Mouse (Mus musculus) right cerebral cortex, postnatal 10 days (tissue): ENCODE measurements around the gene Chrm2.

ENCODE experiments used
- DNase-seq, 2 experiments: peaks; one replicate each; pipeline ENCODE4 v3.0.0; 2021; ENCODE audit warnings: low spot score in 2 of 2

The Chrm2 gene

GRCm38 (mm10) chr6:36387612-36388400 is at the start of gene Chrm2:
TSS of gene Chrm2 (plus strand) at chr6:36388084.
- DNase-seq: peak; percentile 57 to 75

GRCm38 (mm10) chr6:36373983-36374382 is 13.9 kb upstream of the Chrm2 start:
- DNase-seq: no peak

GRCm38 (mm10) chr6:36377936-36378335 is 9.9 kb upstream of the Chrm2 start:
- DNase-seq: no peak

- no peak for DNase-seq
Observed at GRCm38 (mm10) chr6:36384102-36384501, 3.8 kb upstream of the Chrm2 start.

GRCm38 (mm10) chr6:36388401-36389259 is 746 bp downstream of the Chrm2 start:
- peak; percentile 34 to 38 for DNase-seq

- peak; percentile 28 to 32 for DNase-seq
Observed at GRCm38 (mm10) chr6:36389260-36389965, 1.5 kb downstream of the Chrm2 start.

- peak in 1 of 2 experiments; percentile 30 for DNase-seq
Observed at GRCm38 (mm10) chr6:36393705-36394104, 5.8 kb downstream of the Chrm2 start.

GRCm38 (mm10) chr6:36405139-36405538 is 17.3 kb downstream of the Chrm2 start:
- no peak for DNase-seq

- no peak for DNase-seq
Observed at GRCm38 (mm10) chr6:36409016-36409415, 21.1 kb downstream of the Chrm2 start.

GRCm38 (mm10) chr6:36410057-36410456 is 22.2 kb downstream of the Chrm2 start:
- DNase-seq: no peak

GRCm38 (mm10) chr6:36419716-36420115 is 31.8 kb downstream of the Chrm2 start:
- DNase-seq: no peak

GRCm38 (mm10) chr6:36437964-36438363 is 50.1 kb downstream of the Chrm2 start:
- no peak for DNase-seq

- DNase-seq: no peak
Observed at GRCm38 (mm10) chr6:36439218-36439617, 51.3 kb downstream of the Chrm2 start.

- DNase-seq: no peak
Observed at GRCm38 (mm10) chr6:36451480-36451879, 63.6 kb downstream of the Chrm2 start.

GRCm38 (mm10) chr6:36455071-36455470 is 67.2 kb downstream of the Chrm2 start:
- DNase-seq: no peak

- no peak for DNase-seq
Observed at GRCm38 (mm10) chr6:36457015-36457414, 69.1 kb downstream of the Chrm2 start.

- peak in 1 of 2 experiments; percentile 22 for DNase-seq
Observed at GRCm38 (mm10) chr6:36464008-36464407, 76.1 kb downstream of the Chrm2 start.

GRCm38 (mm10) chr6:36484132-36484665 is 96.3 kb downstream of the Chrm2 start:
- DNase-seq: no peak

- no peak for DNase-seq
Observed at GRCm38 (mm10) chr6:36507008-36507663, 119.3 kb downstream of the Chrm2 start.

- no peak for DNase-seq
Observed at GRCm38 (mm10) chr6:36507946-36508345, 120.1 kb downstream of the Chrm2 start.

GRCm38 (mm10) chr6:36508469-36508868 is 120.6 kb downstream of the Chrm2 start:
- DNase-seq: no peak
